Mouse (Mus musculus) liver, adult (tissue): ENCODE measurements around the gene Il27ra.

Experiments used
- GATA4 ChIP-seq: IDR thresholded peaks from 2 replicates; pipeline ENCODE4 v1.6.1; 2014; ENCODE audit warnings: mild to moderate bottlenecking, low read length; ENCODE audit not compliant: insufficient replicate concordance

Gene Il27ra

DNA sequence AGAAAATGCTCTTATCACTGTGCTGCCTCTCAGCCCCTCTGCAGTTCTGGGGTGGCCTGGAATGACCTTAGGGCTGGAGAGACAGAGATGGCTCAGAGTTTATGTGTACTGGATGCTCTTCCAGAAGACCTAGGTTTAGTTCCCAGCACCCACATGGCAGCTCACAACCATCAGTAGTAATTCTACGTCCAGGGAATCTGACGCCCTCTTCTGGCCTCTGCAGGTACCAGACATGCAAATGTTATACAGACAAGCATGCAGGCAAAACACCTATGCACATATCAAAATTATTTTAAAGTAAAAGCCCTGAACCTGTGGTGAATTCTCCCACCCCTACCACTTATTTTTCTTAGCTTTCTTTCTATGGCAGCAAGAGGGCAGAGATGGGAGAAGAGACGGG lies 4.1 kb upstream of the Il27ra start:
- TF ChIP-seq GATA4 = no peak

DNA sequence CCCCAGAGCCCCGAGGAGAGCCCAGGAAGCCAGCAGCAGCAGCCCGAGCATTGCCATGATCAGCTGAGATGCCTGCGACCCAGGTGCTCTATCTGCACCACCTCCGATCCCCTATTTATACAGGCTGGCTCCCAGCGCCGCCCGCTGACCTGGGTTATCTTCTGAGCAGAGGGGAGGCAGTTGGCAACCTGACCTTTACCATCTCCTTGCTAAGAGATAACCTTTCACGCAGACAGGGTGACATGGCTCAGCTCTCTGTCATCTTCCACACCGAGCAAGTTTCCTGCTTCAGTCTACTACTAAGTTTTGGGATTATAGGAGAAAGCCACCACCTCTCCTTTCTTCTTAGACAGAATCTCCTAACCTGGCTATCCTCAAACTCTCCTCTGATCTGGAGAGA lies 2.5 kb upstream of the Il27ra start, which contains the start of gene Rln3:
Rln3 (minus strand) TSS at position 101 of the 400 bp plus-strand sequence.
- no peak for TF ChIP-seq GATA4

DNA sequence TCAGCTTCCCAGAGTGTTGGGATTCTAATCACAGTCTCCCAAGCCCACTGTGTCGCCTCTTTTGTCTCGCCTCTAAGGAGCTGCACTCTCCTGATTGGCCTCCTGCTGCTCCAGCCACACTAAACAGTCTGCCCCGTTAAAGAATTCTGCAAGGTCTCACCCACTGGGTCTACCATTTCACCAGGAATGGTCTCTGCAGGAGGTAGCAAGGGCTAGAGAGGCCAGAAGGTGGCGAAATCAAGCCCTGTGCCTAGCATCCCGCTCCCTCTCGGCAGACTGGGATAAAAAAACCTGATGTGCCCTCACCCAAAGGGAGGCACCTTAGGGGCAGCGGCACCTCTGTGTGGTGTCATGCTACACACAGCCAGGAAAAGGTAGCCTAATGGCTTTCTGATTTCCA lies 1.7 kb upstream of the Il27ra start:
- TF ChIP-seq GATA4 = no peak

- TF ChIP-seq GATA4 = no peak
These were observed 556 bp upstream of the Il27ra start for GRCm38 (mm10) chr8:84042948-84043342.

GRCm38 (mm10) chr8:84039050-84039449 lies 3.3 kb downstream of the Il27ra start:
- TF ChIP-seq GATA4 = no peak

GRCm38 (mm10) chr8:84038015-84038414 lies 4.4 kb downstream of the Il27ra start:
- TF ChIP-seq GATA4 = no peak

DNA sequence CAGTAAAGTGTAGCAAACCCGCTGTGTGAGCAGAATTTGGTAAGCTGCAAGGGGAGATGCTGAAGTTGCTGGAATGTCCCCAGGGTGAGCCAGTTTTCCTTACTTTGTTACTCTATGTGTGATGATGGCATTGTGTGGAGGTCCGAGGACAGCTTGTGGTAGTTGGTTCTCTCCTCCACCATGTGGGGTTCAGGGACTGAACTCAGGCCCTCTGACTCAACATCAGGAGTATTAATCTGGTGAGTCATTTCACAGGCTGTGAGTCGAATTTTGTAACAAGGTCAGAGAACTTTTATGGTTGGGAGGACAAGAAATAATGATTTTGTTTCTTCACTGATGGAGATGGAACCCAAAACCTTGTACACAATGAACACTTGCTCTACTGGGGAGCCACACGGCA lies 9.6 kb downstream of the Il27ra start:
- no peak for TF ChIP-seq GATA4

GRCm38 (mm10) chr8:84029272-84029671 lies 13.1 kb downstream of the Il27ra start:
- TF ChIP-seq GATA4 = no peak

GRCm38 (mm10) chr8:84027449-84027848 lies 14.9 kb downstream of the Il27ra start:
- no peak for TF ChIP-seq GATA4

GRCm38 (mm10) chr8:84025863-84026262 lies 16.5 kb downstream of the Il27ra start:
- TF ChIP-seq GATA4 = no peak

DNA sequence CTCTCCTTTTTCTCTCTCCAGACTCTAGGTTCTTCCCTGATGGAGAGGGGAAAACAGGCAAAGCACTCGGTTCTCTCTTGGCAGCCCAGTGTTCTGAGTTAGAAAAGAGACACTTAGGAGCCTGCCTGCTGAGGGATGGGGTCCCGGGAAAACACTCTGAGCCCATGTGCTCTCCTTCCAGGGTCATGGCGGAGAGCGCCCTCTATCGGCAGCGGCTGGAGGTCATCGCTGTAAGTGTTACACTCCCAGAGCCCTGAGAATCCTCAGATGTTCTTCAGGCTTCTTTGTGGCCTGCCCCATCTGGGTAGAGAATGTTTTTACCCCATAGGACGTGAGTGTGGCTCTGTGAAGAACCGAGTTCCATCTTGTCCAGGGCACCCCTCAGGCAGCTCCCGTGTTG lies 18.2 kb downstream of the Il27ra start:
- no peak for TF ChIP-seq GATA4

GRCm38 (mm10) chr8:84023631-84024030 lies 18.8 kb downstream of the Il27ra start:
- no peak for TF ChIP-seq GATA4

DNA sequence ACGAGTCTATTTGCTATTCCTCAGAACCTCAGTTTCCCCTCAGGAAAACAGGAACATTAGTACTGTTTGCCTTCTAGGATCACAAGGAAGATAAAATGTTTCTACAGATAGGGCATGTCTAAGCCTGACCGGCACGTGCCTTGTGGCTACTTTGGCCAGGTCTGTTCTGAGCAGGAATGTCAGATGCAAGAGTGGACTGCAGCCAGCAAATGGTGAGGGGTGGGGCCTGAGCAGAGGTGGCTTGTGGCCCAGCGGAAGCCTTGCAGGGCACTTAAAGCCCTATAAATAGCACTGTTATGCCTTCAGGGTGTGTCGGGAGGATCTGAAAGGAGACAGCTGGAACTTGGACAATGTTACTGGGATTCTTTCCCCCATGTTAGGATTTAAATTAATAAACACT lies 19.3 kb downstream of the Il27ra start:
- no peak for TF ChIP-seq GATA4

DNA sequence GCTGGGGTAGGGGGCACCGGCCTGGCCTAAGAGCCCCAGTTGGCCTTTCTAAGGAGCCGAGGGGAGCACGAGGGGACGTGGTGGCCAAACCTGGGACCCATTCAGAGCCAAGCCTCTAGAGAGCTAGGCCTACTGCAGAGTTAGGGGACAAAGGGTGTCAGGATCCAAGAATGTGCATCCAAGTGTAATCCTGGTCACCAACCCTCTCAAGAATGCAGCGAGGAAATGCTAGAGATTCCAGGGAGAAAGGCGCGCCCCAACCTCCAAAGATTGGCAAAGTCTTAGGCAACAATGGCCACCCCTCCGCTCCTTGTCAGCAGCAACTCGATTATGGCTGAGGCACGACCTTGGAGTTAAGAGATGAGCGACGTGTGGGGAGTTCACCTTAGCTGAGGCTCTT lies 20.8 kb downstream of the Il27ra start:
- TF ChIP-seq GATA4 = no peak

DNA sequence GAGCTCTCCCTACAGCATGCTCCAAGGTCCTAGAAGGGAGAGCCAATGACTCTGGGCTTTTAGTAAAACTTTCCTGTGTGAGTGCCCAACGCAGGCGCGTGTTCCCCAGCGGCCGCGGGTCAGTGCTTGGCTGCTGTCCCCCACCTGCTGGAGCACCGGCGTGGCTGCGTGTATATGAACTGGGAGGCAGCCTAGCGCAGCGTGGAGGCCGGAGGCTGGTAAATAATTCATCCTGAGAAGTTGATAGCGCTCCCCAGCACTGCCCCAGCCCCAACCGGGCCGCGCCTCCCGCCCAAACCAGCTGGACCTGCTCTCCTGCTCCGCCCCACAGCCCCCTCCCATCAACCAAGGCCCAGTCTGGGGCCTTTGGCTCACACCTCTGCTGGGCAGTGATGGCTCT lies 21.3 kb downstream of the Il27ra start, which contains the start of gene Palm3:
Palm3 (plus strand) TSS at position 376 of the 400 bp plus-strand sequence.
- no peak for TF ChIP-seq GATA4

GRCm38 (mm10) chr8:84019738-84020137 lies 22.7 kb downstream of the Il27ra start:
- no peak for TF ChIP-seq GATA4

GRCm38 (mm10) chr8:84015833-84016232 lies 26.6 kb downstream of the Il27ra start:
- TF ChIP-seq GATA4 = no peak

DNA sequence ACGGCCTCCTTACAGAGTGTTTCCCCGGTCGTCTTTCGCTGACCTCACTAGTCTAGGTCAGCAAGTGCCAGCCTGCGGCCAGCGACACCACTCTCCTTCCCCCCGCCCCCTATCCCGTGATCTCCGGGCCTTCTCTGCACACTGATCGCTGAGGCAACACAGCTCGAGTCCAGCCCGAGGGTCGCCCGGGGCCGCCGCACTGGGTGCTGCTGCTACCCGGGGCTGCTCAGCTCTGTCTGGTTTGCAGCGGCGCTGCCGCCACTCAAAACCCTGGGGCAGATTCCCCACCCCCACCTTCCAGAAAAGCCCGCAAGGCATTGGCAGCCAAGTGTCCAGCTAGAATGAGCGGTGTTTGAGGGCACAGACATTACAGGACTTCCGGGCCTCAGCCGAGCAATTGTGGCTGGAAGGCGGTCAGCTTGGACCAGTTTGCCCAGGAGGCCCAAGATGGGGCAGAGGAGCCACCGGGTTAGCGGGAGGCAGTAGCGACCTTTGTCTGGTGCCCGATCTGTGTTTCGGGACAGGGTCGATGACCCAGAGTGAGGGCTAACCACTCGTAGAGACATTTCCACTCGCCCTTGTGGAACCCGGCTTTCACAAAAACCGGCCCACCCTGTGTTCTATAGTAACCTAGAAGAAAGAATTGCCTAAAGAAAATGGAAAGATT lies 29.8 kb downstream of the Il27ra start:
- TF ChIP-seq GATA4 = no peak
